Comparison of ENCODE assay signal across 20 mouse cellular contexts in genomic region chr9:102039011-102039733, GRCm38 (mm10).
DNase-seq lines count a peak whose midpoint lies in the region; ATAC-seq and TF ChIP-seq lines count a peak whose summit lies in the region.
"Had no signal": no experiment of that assay in that cellular context is flagged by ENCODE, and none has a peak within 500 bp of the region (broad histone marks: within the 10 kb centered on the region; RNA-seq: fewer than 3 reads in every experiment).

No protein-coding gene starts in this region.

- H3K4me2 ChIP-seq in forebrain, embryonic 13.5 days, result no peak overlapping the region
- H3K4me2 ChIP-seq in midbrain, embryonic 11.5 days, result no peak overlapping the region
- no peak overlapping the region for H3K4me2 ChIP-seq in midbrain, embryonic 15.5 days
- H3K4me2 ChIP-seq in forebrain, embryonic 14.5 days (ENCODE audit: low read length), result no peak overlapping the region
- no peak overlapping the region for H3K4me2 ChIP-seq in liver, postnatal 0 days (ENCODE audit: low read depth, low read length)
- H3K4me2 ChIP-seq: embryonic facial prominence, embryonic 15.5 days; heart, embryonic 12.5 days; neural tube, embryonic 12.5 days; stomach, embryonic 15.5 days had no signal

- peak overlapping the region; percentile 72 for H3K27ac ChIP-seq in forebrain, embryonic 13.5 days
- H3K27ac ChIP-seq in forebrain, embryonic 10.5 days, result no peak overlapping the region
- H3K27ac ChIP-seq in midbrain, embryonic 11.5 days (ENCODE audit: low read depth, low read length), result no peak overlapping the region
- H3K27ac ChIP-seq in midbrain, embryonic 15.5 days, result no peak overlapping the region
- H3K27ac ChIP-seq in forebrain, embryonic 14.5 days (ENCODE audit: low read depth, low read length), result peak overlapping the region; percentile 76
- no peak overlapping the region for H3K27ac ChIP-seq in liver, postnatal 0 days (ENCODE audit: low read depth)
- H3K27ac ChIP-seq: embryonic facial prominence, embryonic 15.5 days; kidney, postnatal 0 days; neural tube, embryonic 12.5 days; stomach, embryonic 15.5 days had no signal

- ATAC-seq in forebrain, embryonic 13.5 days, result peak; percentile 89
- no peak for ATAC-seq in midbrain, embryonic 11.5 days (ENCODE audit: low FRiP score)
- no peak for ATAC-seq in midbrain, embryonic 15.5 days (replicated peaks)
- peak; percentile 91 for ATAC-seq in forebrain, embryonic 14.5 days
- ATAC-seq in liver, postnatal 0 days, result no peak

- TF ChIP-seq EP300 in liver, postnatal 0 days (IDR thresholded peaks at IDR 0.05; ENCODE audit: low read depth), result no peak

- peaks cover 10% of the 10 kb centered on the region; the same call in 1 of the 2 replicates for H3K4me1 ChIP-seq in forebrain, embryonic 13.5 days
- no peaks in the 10 kb centered on the region for H3K4me1 ChIP-seq in forebrain, embryonic 10.5 days
- H3K4me1 ChIP-seq in midbrain, embryonic 11.5 days (ENCODE audit: control insufficient read depth, insufficient read depth, low read length), result no peaks in the 10 kb centered on the region
- H3K4me1 ChIP-seq in midbrain, embryonic 15.5 days, result no peaks in the 10 kb centered on the region
- no peaks in the 10 kb centered on the region; the same call in 1 of the 2 replicates for H3K4me1 ChIP-seq in forebrain, embryonic 14.5 days (ENCODE audit: control insufficient read depth, insufficient read depth, low read length)
- H3K4me1 ChIP-seq in liver, postnatal 0 days (ENCODE audit: insufficient read depth), result no peaks in the 10 kb centered on the region
- H3K4me1 ChIP-seq: embryonic facial prominence, embryonic 15.5 days; heart, embryonic 12.5 days; megakaryocyte, embryonic 14.5 days; neural tube, embryonic 12.5 days; stomach, embryonic 15.5 days had no signal

- DNase-seq in forebrain, embryonic 10.5 days (ENCODE audit: extremely low spot score, low spot score), result no peak
- DNase-seq in midbrain, embryonic 11.5 days (ENCODE audit: low spot score, missing footprints), result peak; percentile 77
- peak; percentile 78 for DNase-seq in brain, embryonic 18.5 days (ENCODE audit: low read depth, low spot score)
- peak; percentile 83 for DNase-seq in forebrain, embryonic 14.5 days (ENCODE audit: low spot score)
- DNase-seq in left cerebral cortex, adult 9 months (ENCODE audit: low spot score in 2 of 2), result no peak
- no peak for DNase-seq in liver, postnatal 0 days
- DNase-seq: heart, postnatal 14 days; kidney, adult 18-20 months; left cerebral cortex, postnatal 4 days; lung, adult 18-20 months; spleen, adult 18-20 months; thymus, adult 2 months had no signal

- no peaks in the 10 kb centered on the region for H3K27me3 ChIP-seq in forebrain, embryonic 13.5 days
- no peaks in the 10 kb centered on the region for H3K27me3 ChIP-seq in forebrain, embryonic 10.5 days (ENCODE audit: poor library complexity, severe bottlenecking)
- H3K27me3 ChIP-seq in midbrain, embryonic 11.5 days (ENCODE audit: control insufficient read depth, insufficient read depth, low read length), result no peaks in the 10 kb centered on the region
- H3K27me3 ChIP-seq in midbrain, embryonic 15.5 days (replicated peaks), result no peaks in the 10 kb centered on the region
- H3K27me3 ChIP-seq in forebrain, embryonic 14.5 days (replicated peaks; ENCODE audit: control insufficient read depth, insufficient read depth, low read length), result no peaks in the 10 kb centered on the region
- H3K27me3 ChIP-seq in liver, postnatal 0 days (ENCODE audit: insufficient read depth, low read length), result no peaks in the 10 kb centered on the region
- H3K27me3 ChIP-seq: embryonic facial prominence, embryonic 15.5 days; heart, embryonic 12.5 days; megakaryocyte, embryonic 14.5 days; neural tube, embryonic 12.5 days; stomach, embryonic 15.5 days had no signal

- H3K9ac ChIP-seq in forebrain, embryonic 13.5 days, result no peak overlapping the region
- no peak overlapping the region for H3K9ac ChIP-seq in midbrain, embryonic 11.5 days (ENCODE audit: low read length)
- no peak overlapping the region for H3K9ac ChIP-seq in midbrain, embryonic 15.5 days
- no peak overlapping the region for H3K9ac ChIP-seq in forebrain, embryonic 14.5 days (ENCODE audit: low read length)
- H3K9ac ChIP-seq in liver, postnatal 0 days (replicated peaks), result no peak overlapping the region
- H3K9ac ChIP-seq: embryonic facial prominence, embryonic 15.5 days; heart, embryonic 12.5 days; neural tube, embryonic 12.5 days; stomach, embryonic 15.5 days had no signal

- TF ChIP-seq CTCF in liver, postnatal 0 days (IDR thresholded peaks at IDR 0.05; ENCODE audit: low read depth), result no peak

- peaks cover 4% of the 10 kb centered on the region; the same call in 1 of the 2 replicates for H3K36me3 ChIP-seq in forebrain, embryonic 13.5 days (ENCODE audit: poor library complexity, severe bottlenecking)
- H3K36me3 ChIP-seq in forebrain, embryonic 10.5 days (replicated peaks), result no peaks in the 10 kb centered on the region
- no peaks in the 10 kb centered on the region for H3K36me3 ChIP-seq in midbrain, embryonic 11.5 days (ENCODE audit: control insufficient read depth, insufficient read depth, low read length)
- H3K36me3 ChIP-seq in midbrain, embryonic 15.5 days (replicated peaks), result no peaks in the 10 kb centered on the region; the same call in 1 of the 2 replicates
- H3K36me3 ChIP-seq in forebrain, embryonic 14.5 days (ENCODE audit: control insufficient read depth, insufficient read depth, low read length), result no peaks in the 10 kb centered on the region
- no peaks in the 10 kb centered on the region for H3K36me3 ChIP-seq in liver, postnatal 0 days (replicated peaks; ENCODE audit: insufficient read depth, low read length)
- H3K36me3 ChIP-seq: embryonic facial prominence, embryonic 15.5 days; heart, embryonic 12.5 days; neural tube, embryonic 12.5 days; stomach, embryonic 15.5 days had no signal

- 68% methylated on average over 6 of the region's 6 CpGs for WGBS in forebrain, embryonic 13.5 days
- WGBS in forebrain, embryonic 10.5 days, result 83% methylated on average over 6 of the region's 6 CpGs
- WGBS in midbrain, embryonic 11.5 days, result 75% methylated on average over 6 of the region's 6 CpGs
- WGBS in midbrain, embryonic 15.5 days, result 79% methylated on average over 6 of the region's 6 CpGs
- 60% methylated on average over 6 of the region's 6 CpGs for WGBS in forebrain, embryonic 14.5 days
- WGBS in liver, postnatal 0 days (ENCODE audit: insufficient replicate concordance), result 61% methylated on average over 6 of the region's 6 CpGs

- no peaks in the 10 kb centered on the region for H3K9me3 ChIP-seq in forebrain, embryonic 13.5 days (replicated peaks)
- no peaks in the 10 kb centered on the region for H3K9me3 ChIP-seq in forebrain, embryonic 10.5 days
- H3K9me3 ChIP-seq in midbrain, embryonic 11.5 days (ENCODE audit: control insufficient read depth, low read length), result no peaks in the 10 kb centered on the region
- no peaks in the 10 kb centered on the region for H3K9me3 ChIP-seq in midbrain, embryonic 15.5 days
- no peaks in the 10 kb centered on the region for H3K9me3 ChIP-seq in forebrain, embryonic 14.5 days (replicated peaks; ENCODE audit: control insufficient read depth, low read length)
- H3K9me3 ChIP-seq in liver, postnatal 0 days (ENCODE audit: low read length), result no peaks in the 10 kb centered on the region
- H3K9me3 ChIP-seq: embryonic facial prominence, embryonic 15.5 days; heart, embryonic 12.5 days; neural tube, embryonic 12.5 days; stomach, embryonic 15.5 days had no signal

- H3K4me3 ChIP-seq in forebrain, embryonic 13.5 days, result no peak overlapping the region
- H3K4me3 ChIP-seq in forebrain, embryonic 10.5 days, result no peak overlapping the region
- no peak overlapping the region for H3K4me3 ChIP-seq in midbrain, embryonic 11.5 days (ENCODE audit: low read depth, low read length)
- no peak overlapping the region for H3K4me3 ChIP-seq in midbrain, embryonic 15.5 days
- no peak overlapping the region for H3K4me3 ChIP-seq in forebrain, embryonic 14.5 days (ENCODE audit: low read depth, low read length)
- H3K4me3 ChIP-seq in liver, postnatal 0 days (ENCODE audit: low read depth, low read length), result no peak overlapping the region
- H3K4me3 ChIP-seq: embryonic facial prominence, embryonic 15.5 days; heart, embryonic 12.5 days; megakaryocyte, embryonic 14.5 days; neural tube, embryonic 12.5 days; stomach, embryonic 15.5 days had no signal

Comparison
In these comparisons a context has a peak if more than half of its experiments do, and no peak if none do; other contexts are left out.
1. H3K27ac ChIP-seq: peak in forebrain, embryonic 13.5 days (single experiment) and forebrain, embryonic 14.5 days (single experiment); none in forebrain, embryonic 10.5 days (single experiment), midbrain, embryonic 11.5 days (single experiment), midbrain, embryonic 15.5 days (single experiment) and liver, postnatal 0 days (single experiment).
2. DNase-seq: peak in midbrain, embryonic 11.5 days (single experiment), brain, embryonic 18.5 days (single experiment) and forebrain, embryonic 14.5 days (single experiment); none in forebrain, embryonic 10.5 days (single experiment), left cerebral cortex, adult 9 months (0 of 2) and liver, postnatal 0 days (single experiment).
3. ATAC-seq: peak in forebrain, embryonic 13.5 days (single experiment) and forebrain, embryonic 14.5 days (single experiment); none in midbrain, embryonic 11.5 days (single experiment), midbrain, embryonic 15.5 days (single experiment) and liver, postnatal 0 days (single experiment).